Mouse (Mus musculus): Measurements from ENCODE around the gene Pxk. TPM values are rescaled to one million over a fixed set of nuclear protein-coding genes. Genes with fewer than 3 reads are reported as not detected.

Gene Pxk
- polyA plus RNA-seq (2015; fragmentation: Nextera tagmentation; extraction: Ambion mirVana) = 11.5 and 12.4 TPM in 2 replicates

DNA sequence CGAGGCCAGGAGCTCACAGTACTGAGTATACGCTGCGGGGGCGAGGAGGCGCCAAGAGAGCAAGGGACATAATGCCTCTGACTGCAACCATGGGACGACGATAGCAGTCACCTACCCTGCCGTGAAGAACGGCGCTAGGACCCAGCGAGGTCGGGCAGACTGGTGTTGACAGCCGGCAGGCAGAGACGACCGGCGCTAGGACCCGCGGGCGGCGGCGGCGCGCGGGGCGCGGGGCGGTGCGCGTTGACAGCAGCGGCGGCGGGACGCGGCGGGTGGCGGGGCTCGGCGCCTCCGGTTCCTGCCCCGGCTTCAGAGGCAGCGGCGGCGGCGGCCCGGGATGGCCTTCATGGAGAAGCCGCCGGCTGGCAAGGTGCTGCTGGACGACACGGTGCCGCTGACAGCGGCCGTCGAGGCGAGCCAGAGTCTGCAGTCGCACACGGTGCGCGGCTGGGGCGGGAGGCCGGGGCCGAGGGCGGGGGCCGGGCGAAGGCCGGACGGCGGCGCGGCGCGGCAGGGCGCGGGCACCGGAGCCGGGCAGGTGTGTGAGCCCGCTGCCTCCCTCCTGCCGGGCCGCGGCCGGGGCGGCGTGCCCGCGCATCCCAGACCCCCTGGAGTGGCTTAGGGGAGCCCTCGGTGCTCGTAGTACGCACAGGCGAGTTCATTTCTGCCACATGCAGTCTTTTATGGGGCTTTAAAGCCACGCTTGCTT, at the start of gene Pxk:
Gene Pxk, plus strand, starts transcription at position 234 of the 709 bp plus-strand sequence.
- under 1% methylated on average over 63 of the region's 89 CpGs for WGBS (ENCODE audit: insufficient replicate concordance)
- Histone ChIP-seq H3K4me3 (ENCODE audit: low read depth, low read length) (peak within 1 kb of the TSS; percentile 70), H3K27me3 (ENCODE audit: control insufficient read depth, insufficient read depth, low read depth, low read length) (no peaks in the 10 kb centered on the region), H3K4me2 (ENCODE audit: low read depth, low read length) (peak within 1 kb of the TSS; percentile 80), H3K4me1 (ENCODE audit: control insufficient read depth, low read depth, low read length) (peaks cover 17% of the 10 kb centered on the region), H3K9me3 (replicated peaks; ENCODE audit: control insufficient read depth, low read length) (no peaks in the 10 kb centered on the region), H3K36me3 (ENCODE audit: control insufficient read depth, insufficient read depth) (no peaks in the 10 kb centered on the region), H3K27ac (ENCODE audit: low read length) (0 out of 2 replicates have a peak within 1 kb of the TSS, but pooled peaks have one; percentile 2), H3K9ac (ENCODE audit: low read depth, low read length) (peak within 1 kb of the TSS; percentile 76)
- peak; percentile 93 for ATAC-seq (ENCODE audit: low read depth)

DNA sequence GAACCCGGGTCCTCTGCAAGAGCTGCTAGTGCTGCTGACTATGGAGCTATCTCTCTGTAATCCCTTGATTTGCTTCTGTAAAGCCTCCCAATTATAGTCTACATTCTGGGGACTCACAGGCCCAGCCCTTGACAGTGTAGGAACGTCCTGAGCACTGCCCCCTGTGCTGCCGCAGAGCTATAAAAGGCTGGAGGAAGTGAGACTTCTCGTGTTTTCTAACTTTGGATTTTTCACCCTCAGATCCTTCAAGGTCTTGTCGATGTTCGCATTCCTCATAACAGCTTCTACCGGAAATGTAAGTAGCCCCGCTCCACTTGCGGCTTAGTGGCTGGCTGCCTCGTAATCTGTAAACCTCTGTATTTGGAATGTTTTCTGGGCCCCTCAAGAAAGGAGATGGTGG, 48.7 kb upstream of the Pxk start:
- Histone ChIP-seq H3K9me3 (replicated peaks; ENCODE audit: control insufficient read depth, low read length) (no peaks in the 10 kb centered on the region), H3K4me3 (ENCODE audit: low read depth, low read length) (no peak overlapping the region), H3K9ac (ENCODE audit: low read depth, low read length) (no peak overlapping the region), H3K27me3 (ENCODE audit: control insufficient read depth, insufficient read depth, low read depth, low read length) (no peaks in the 10 kb centered on the region), H3K4me1 (ENCODE audit: control insufficient read depth, low read depth, low read length) (no peaks in the 10 kb centered on the region), H3K4me2 (ENCODE audit: low read depth, low read length) (no peak overlapping the region), H3K36me3 (ENCODE audit: control insufficient read depth, insufficient read depth) (no peaks in the 10 kb centered on the region), H3K27ac (ENCODE audit: low read length) (no peak overlapping the region)
- WGBS (ENCODE audit: insufficient replicate concordance) = 75% methylated on average over 10 of the region's 10 CpGs
- no peak for ATAC-seq (ENCODE audit: low read depth)

DNA sequence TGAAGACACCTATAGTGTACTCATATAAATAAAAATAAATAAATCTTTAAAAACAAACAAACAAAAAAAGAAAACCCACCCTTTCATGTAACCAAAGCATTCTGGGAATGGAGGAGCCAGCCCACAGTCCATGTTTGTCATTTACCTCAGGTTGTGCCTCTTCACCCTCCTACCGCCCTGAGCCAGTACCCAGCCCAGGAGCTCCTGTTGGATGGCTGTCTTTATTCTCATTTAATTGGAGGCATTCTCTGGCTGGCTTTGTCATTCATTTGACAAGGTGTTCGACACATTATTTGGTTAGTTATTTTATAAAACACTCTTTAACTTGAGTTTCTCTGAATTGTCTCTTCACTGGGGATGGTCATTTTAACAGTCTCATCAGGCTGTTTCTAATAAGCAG, 46.1 kb upstream of the Pxk start:
- H3K36me3 ChIP-seq (ENCODE audit: control insufficient read depth, insufficient read depth) = no peaks in the 10 kb centered on the region
- WGBS (ENCODE audit: insufficient replicate concordance) = 64% methylated on average over 2 of the region's 2 CpGs
- H3K9me3 ChIP-seq (replicated peaks; ENCODE audit: control insufficient read depth, low read length) = no peaks in the 10 kb centered on the region
- no peak overlapping the region for H3K4me2 ChIP-seq (ENCODE audit: low read depth, low read length)
- H3K27ac ChIP-seq (ENCODE audit: low read length) = no peak overlapping the region
- no peak for ATAC-seq (ENCODE audit: low read depth)
- H3K4me1 ChIP-seq (ENCODE audit: control insufficient read depth, low read depth, low read length) = no peaks in the 10 kb centered on the region
- H3K4me3 ChIP-seq (ENCODE audit: low read depth, low read length) = no peak overlapping the region
- no peaks in the 10 kb centered on the region for H3K27me3 ChIP-seq (ENCODE audit: control insufficient read depth, insufficient read depth, low read depth, low read length)
- H3K9ac ChIP-seq (ENCODE audit: low read depth, low read length) = no peak overlapping the region

GRCm38 (mm10) chr14:8052661-8053060, 45.4 kb upstream of the Pxk start:
- no peak overlapping the region for H3K27ac ChIP-seq (ENCODE audit: low read length)
- H3K4me3 ChIP-seq (ENCODE audit: low read depth, low read length) = no peak overlapping the region
- no peaks in the 10 kb centered on the region for H3K4me1 ChIP-seq (ENCODE audit: control insufficient read depth, low read depth, low read length)
- H3K4me2 ChIP-seq (ENCODE audit: low read depth, low read length) = no peak overlapping the region
- H3K9ac ChIP-seq (ENCODE audit: low read depth, low read length) = no peak overlapping the region
- H3K36me3 ChIP-seq (ENCODE audit: control insufficient read depth, insufficient read depth) = no peaks in the 10 kb centered on the region
- 83% methylated on average over 7 of the region's 7 CpGs for WGBS (ENCODE audit: insufficient replicate concordance)
- ATAC-seq (ENCODE audit: low read depth) = no peak
- no peaks in the 10 kb centered on the region for H3K9me3 ChIP-seq (replicated peaks; ENCODE audit: control insufficient read depth, low read length)
- H3K27me3 ChIP-seq (ENCODE audit: control insufficient read depth, insufficient read depth, low read depth, low read length) = no peaks in the 10 kb centered on the region

- no peak for ATAC-seq (ENCODE audit: low read depth)
- 67% methylated on average over 17 of the region's 17 CpGs for WGBS (ENCODE audit: insufficient replicate concordance)
Measured at GRCm38 (mm10) chr14:8054310-8055102, 43.5 kb upstream of the Pxk start.

GRCm38 (mm10) chr14:8056076-8056475, 41.9 kb upstream of the Pxk start:
- no peak overlapping the region for H3K9ac ChIP-seq (ENCODE audit: low read depth, low read length)
- H3K4me3 ChIP-seq (ENCODE audit: low read depth, low read length) = no peak overlapping the region
- no peak for ATAC-seq (ENCODE audit: low read depth)
- no peaks in the 10 kb centered on the region for H3K9me3 ChIP-seq (replicated peaks; ENCODE audit: control insufficient read depth, low read length)
- no peaks in the 10 kb centered on the region for H3K36me3 ChIP-seq (ENCODE audit: control insufficient read depth, insufficient read depth)
- no peak overlapping the region for H3K27ac ChIP-seq (ENCODE audit: low read length)
- no peaks in the 10 kb centered on the region for H3K27me3 ChIP-seq (ENCODE audit: control insufficient read depth, insufficient read depth, low read depth, low read length)
- 71% methylated on average over 5 of the region's 5 CpGs for WGBS (ENCODE audit: insufficient replicate concordance)
- no peaks in the 10 kb centered on the region for H3K4me1 ChIP-seq (ENCODE audit: control insufficient read depth, low read depth, low read length)
- H3K4me2 ChIP-seq (ENCODE audit: low read depth, low read length) = no peak overlapping the region

More at GRCm38 (mm10) chr14:8054310-8055102, 43.5 kb upstream of the Pxk start:
- Histone ChIP-seq H3K9me3 (replicated peaks; ENCODE audit: control insufficient read depth, low read length) (no peaks in the 10 kb centered on the region), H3K4me1 (ENCODE audit: control insufficient read depth, low read depth, low read length) (no peaks in the 10 kb centered on the region), H3K4me3 (ENCODE audit: low read depth, low read length) (no peak overlapping the region), H3K9ac (ENCODE audit: low read depth, low read length) (no peak overlapping the region), H3K27me3 (ENCODE audit: control insufficient read depth, insufficient read depth, low read depth, low read length) (no peaks in the 10 kb centered on the region), H3K4me2 (ENCODE audit: low read depth, low read length) (no peak overlapping the region), H3K27ac (ENCODE audit: low read length) (no peak overlapping the region), H3K36me3 (ENCODE audit: control insufficient read depth, insufficient read depth) (no peaks in the 10 kb centered on the region)

DNA sequence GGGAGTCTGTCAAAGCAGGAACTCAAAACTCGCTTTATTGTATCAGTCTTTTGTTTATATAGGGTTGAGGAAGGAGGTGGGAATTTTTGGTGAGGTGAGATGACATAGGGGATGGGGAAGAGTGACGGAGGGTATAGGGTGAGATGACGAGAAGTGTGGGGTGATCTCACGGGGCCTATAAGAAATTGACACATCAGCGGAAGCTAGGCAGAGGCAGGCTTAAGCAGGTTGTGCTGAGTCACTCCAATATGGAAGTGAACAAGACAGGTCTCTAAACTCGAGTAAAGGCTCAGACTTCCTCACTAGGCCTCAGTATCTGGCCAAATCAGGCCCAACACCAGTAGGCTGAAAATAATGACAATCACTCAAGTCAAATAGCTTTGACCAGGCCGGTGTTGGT, 38.1 kb upstream of the Pxk start:
- no peaks in the 10 kb centered on the region; the same call in none of the 2 replicates for H3K4me1 ChIP-seq (ENCODE audit: control insufficient read depth, low read depth, low read length)
- H3K9me3 ChIP-seq (replicated peaks; ENCODE audit: control insufficient read depth, low read length) = no peaks in the 10 kb centered on the region
- no peak for ATAC-seq (ENCODE audit: low read depth)
- no peak overlapping the region for H3K4me3 ChIP-seq (ENCODE audit: low read depth, low read length)
- H3K27me3 ChIP-seq (ENCODE audit: control insufficient read depth, insufficient read depth, low read depth, low read length) = no peaks in the 10 kb centered on the region
- H3K36me3 ChIP-seq (ENCODE audit: control insufficient read depth, insufficient read depth) = no peaks in the 10 kb centered on the region
- WGBS (ENCODE audit: insufficient replicate concordance) = 75% methylated on average over 7 of the region's 7 CpGs
- H3K27ac ChIP-seq (ENCODE audit: low read length) = no peak overlapping the region
- H3K9ac ChIP-seq (ENCODE audit: low read depth, low read length) = no peak overlapping the region
- no peak overlapping the region for H3K4me2 ChIP-seq (ENCODE audit: low read depth, low read length)

DNA sequence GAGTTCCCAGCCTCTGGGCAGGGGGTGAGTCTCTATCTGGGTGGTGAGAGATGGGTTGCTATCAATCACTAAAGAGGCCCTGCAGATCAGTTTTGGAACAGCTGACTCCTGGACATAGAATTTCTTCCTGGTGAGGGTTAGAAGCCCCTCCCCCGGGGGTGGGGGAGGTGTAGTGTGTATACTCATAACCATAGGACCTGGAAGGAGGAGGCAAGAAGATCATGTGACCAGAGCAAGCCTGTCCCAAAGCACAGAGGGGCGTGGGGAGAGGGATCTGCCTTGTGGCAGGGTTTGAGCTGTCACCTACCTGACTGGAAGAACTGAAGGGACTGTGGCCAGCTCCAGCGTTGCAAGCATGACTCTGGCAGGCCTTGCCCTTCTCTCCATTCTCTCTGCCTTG, 35.9 kb upstream of the Pxk start:
- WGBS (ENCODE audit: insufficient replicate concordance) = 18% methylated on average over 3 of the region's 3 CpGs
- ATAC-seq (ENCODE audit: low read depth) = no peak
- H3K9me3 ChIP-seq (replicated peaks; ENCODE audit: control insufficient read depth, low read length) = no peaks in the 10 kb centered on the region

More for the DNA sequence above, 35.9 kb upstream of the Pxk start:
- H3K4me1 ChIP-seq (ENCODE audit: control insufficient read depth, low read depth, low read length) = no peaks in the 10 kb centered on the region; the same call in none of the 2 replicates
- H3K4me2 ChIP-seq (ENCODE audit: low read depth, low read length) = no peak overlapping the region
- no peak overlapping the region for H3K4me3 ChIP-seq (ENCODE audit: low read depth, low read length)
- H3K9ac ChIP-seq (ENCODE audit: low read depth, low read length) = no peak overlapping the region
- no peaks in the 10 kb centered on the region for H3K27me3 ChIP-seq (ENCODE audit: control insufficient read depth, insufficient read depth, low read depth, low read length)
- H3K27ac ChIP-seq (ENCODE audit: low read length) = no peak overlapping the region
- H3K36me3 ChIP-seq (ENCODE audit: control insufficient read depth, insufficient read depth) = no peaks in the 10 kb centered on the region
